Mouse (Mus musculus) lung, adult 2 months (tissue): ENCODE data around the gene Klhdc9. TPM values are rescaled to one million over a fixed set of nuclear protein-coding genes. Genes with fewer than 3 reads are reported as not detected.

Experiments used
- DNase-seq: peaks from one replicate; pipeline ENCODE4 v3.0.0; 2022
- H3K4me1 ChIP-seq: fragments of 200-500 bp; 2 replicates; pipeline ENCODE4 v1.6.1; 2011; ENCODE audit warnings: low read length; ENCODE audit not compliant: control insufficient read depth, insufficient read depth
- H3K4me3 ChIP-seq: fragments of 200-500 bp; replicated peaks from 2 replicates; pipeline ENCODE3; 2011; ENCODE audit warnings: low read depth, mild to moderate bottlenecking, control low read depth, low read length; ENCODE audit errors: extremely low read depth
- CTCF ChIP-seq: fragments of 200-500 bp; IDR thresholded peaks from 2 replicates; pipeline ENCODE4 v1.5.1; 2011; ENCODE audit warnings: mild to moderate bottlenecking, low read length, control low read depth; ENCODE audit not compliant: insufficient read depth
- POLR2A ChIP-seq: fragments of 200-500 bp; IDR thresholded peaks from 2 replicates; pipeline ENCODE4 v1.6.1; 2011; ENCODE audit warnings: low read depth, mild to moderate bottlenecking, control low read depth, low read length, borderline replicate concordance; ENCODE audit errors: extremely low read depth
- WGBS: fragments of 180-500 bp; shearing (Covaris S2); methylation state at CpG from one replicate; pipeline ENCODE4 v1.1.7; 2018; 5-methylcytosine and 5-hydroxymethylcytosine counted together
- polyA plus RNA-seq: library from polyadenylated mRNA; depleted of rRNA; stranded (reverse); fragments of >200 nt; gene quantifications from 2 replicates; pipeline ENCODE4 v1.2.3, GENCODE M21; 2012; rRNA removed

Gene Klhdc9
- polyA plus RNA-seq: 1.9 and 3.4 TPM in 2 replicates

DNA sequence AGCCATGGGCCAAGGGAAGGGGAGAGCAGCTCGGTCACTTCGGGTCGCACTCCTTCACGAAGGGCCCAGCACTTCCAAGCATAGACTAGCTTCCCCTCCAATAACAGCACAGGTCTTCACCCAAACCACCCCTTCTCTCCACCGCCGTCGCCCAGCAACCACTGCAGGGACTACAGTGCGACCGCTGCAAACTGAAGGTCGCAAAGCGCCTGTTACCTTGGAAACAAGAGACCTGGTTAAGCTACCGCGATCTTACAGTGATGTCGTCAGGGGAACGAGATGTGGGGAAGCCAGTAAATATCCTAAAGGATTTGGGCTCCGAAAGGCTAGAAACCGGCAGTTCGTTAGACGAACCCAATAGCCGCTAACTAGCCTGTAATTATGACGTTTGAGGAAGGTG is at the start of gene Klhdc9:
Gene Klhdc9, minus strand, starts transcription at position 143 of the 400 bp plus-strand sequence.
- DNase-seq: peak; percentile 59
- no peak for TF ChIP-seq POLR2A
- TF ChIP-seq CTCF: no peak
- H3K4me3 ChIP-seq: peak within 1 kb of the TSS; percentile 57
- WGBS: 13% methylated on average over 21 of the region's 21 CpGs
- H3K4me1 ChIP-seq: no peaks in the 10 kb centered on the region

DNA sequence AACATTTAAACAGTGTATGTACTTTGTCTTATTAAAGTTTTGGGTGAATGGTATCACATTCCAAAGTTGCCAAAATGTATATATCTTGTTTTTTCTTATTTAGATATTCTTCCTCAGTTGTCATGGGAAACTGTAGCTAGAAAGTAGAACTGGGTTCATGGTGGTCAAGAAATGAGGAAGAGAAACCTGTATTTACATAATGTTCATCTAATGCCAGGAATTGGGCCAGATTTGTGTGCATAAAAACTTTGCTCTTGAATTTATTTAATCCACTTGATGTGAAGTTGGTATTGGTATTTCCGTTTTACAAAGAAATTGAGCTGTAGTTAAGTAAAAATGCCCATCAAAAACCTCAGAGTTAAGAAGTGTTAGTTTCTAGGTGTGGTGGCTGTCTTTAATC is 49.6 kb upstream of the Klhdc9 start:
- H3K4me3 ChIP-seq: no peak overlapping the region
- DNase-seq: no peak
- 0 out of 2 replicates have a peak, but pooled peaks cover 2% of the 10 kb centered on the region for H3K4me1 ChIP-seq
- TF ChIP-seq POLR2A (no peak), CTCF (no peak)
- WGBS: 72% methylated on average over 1 of the region's 1 CpGs

DNA sequence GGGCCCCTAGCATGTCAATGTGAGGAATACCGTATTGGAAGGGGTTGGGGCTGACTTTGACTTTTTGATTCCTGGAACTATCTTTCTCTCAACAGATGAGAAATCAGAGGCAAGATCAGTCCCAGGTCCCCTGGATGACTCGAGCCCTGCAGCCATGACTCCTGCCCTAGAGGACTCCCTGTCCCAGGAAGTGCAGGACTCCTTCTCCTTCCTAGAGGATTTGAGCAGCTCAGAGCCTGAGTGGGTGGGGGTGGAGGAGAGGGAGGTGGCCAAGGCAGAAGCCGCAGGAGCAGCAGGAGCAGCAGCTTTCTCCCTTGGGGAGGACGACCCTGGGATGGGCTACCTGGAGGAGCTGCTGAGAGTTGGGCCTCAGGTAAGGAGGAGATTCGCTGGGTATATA is 46.7 kb upstream of the Klhdc9 start:
- Histone ChIP-seq H3K4me1 (no peaks in the 10 kb centered on the region), H3K4me3 (no peak overlapping the region)
- 74% methylated on average over 5 of the region's 5 CpGs for WGBS
- no peak for TF ChIP-seq CTCF
- no peak for DNase-seq

DNA sequence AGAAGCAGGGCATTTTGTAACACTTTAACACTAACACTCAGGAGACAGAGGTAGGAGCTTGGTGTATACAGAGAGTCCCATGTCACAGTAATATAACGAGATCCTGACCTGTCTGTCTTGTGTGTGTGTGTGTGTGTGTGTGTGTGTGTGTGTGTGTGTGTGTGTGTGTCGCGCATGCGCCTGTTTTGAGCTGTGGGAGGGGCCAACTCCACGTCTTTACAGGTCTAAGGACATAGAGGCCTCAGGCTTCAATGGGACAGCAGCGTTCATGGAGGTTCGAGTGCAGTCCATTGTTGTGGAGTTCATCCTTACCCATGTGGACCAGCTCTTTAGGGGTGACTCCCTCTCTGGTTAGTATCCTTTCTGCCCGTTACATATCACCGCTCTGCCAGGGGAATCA is 42.4 kb upstream of the Klhdc9 start:
- no peak for TF ChIP-seq POLR2A
- TF ChIP-seq CTCF: no peak
- Histone ChIP-seq H3K4me1 (no peaks in the 10 kb centered on the region), H3K4me3 (no peak overlapping the region)
- 78% methylated on average over 9 of the region's 9 CpGs for WGBS
- no peak for DNase-seq

DNA sequence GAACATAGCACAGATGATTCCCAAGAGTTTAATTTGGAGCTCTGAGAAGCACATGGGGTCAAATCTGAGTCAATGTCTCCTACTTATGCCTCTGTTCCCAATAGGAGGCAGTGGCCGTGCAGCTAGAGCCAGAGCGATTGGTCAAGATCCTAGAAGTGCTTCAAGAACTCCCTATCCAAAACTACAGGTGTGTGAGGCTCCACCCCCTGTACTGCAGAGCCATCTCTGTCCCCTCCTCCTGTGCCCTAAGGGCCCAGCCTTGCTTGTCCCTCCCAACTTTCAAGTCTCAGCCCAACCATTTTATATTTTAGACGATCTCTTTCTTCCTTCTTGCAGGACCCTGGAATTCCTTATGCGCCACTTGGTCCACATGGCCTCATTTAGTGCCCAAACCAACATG is 41.2 kb upstream of the Klhdc9 start:
- DNase-seq: no peak
- TF ChIP-seq CTCF (no peak), POLR2A (no peak)
- Histone ChIP-seq H3K4me3 (no peak overlapping the region), H3K4me1 (no peaks in the 10 kb centered on the region)
- 72% methylated on average over 4 of the region's 4 CpGs for WGBS

DNA sequence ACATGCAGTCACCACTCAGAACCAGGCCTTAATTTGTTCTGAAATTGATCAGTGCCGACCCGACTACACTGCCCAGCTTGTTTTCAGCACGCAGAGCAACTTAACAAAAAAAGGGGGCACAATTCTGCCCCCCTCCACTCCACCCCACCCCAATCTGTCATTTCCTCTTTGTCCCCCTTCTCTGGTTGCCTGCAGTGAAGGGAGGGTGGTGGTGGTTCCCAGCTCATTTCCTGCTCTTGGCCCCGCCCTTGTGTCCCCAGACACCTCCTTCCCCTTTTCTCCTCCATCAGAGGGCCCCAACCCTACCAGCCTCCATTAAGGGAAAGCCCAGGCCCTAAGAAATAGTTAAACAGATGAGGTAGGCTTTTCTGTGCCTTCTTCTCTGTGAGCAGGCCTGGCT is 29.5 kb upstream of the Klhdc9 start:
- Histone ChIP-seq H3K4me1 (no peaks in the 10 kb centered on the region), H3K4me3 (peak overlapping the region; percentile 43)
- DNase-seq: no peak
- 56% methylated on average over 4 of the region's 4 CpGs for WGBS
- no peak for TF ChIP-seq POLR2A
- no peak for TF ChIP-seq CTCF

DNA sequence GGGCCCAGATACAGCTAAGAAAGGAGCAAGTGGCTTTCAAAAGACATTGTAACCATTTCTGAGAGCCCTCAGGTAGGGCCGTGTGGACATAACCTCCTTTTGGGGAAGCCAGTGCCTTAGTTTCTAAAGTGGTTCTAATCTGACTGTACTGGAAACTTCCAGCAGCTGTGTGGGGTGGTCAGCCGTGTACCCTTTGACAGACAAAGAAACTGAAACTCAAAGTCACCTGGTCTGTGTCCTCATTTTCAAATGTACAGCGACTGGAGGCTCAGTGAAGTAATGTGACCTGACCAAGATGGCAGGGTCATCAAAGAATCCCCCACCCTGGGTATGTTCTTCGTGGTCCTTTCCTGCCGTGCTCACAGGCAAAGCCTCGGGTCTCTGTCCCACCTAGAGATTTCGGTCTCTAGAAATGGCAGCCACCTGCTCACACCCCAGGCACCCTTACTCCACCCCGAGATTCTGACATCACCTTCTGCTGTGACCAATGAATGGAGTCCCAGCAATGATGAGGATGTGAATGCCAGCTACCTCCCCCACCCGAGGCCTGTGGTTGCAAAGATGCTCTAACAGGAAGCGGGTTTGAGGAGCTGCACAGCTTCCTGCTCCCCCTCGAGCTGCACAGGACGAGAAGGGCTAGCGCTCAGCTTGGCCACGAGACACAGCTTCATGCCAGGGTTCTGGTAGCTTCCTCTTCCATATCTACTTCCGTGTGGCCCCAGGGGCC is 27.9 kb upstream of the Klhdc9 start, which contains the start of gene Arhgap30:
Gene Arhgap30, plus strand, starts transcription at position 579 of the 727 bp plus-strand sequence.
- no peak for DNase-seq
- TF ChIP-seq POLR2A (peak; percentile 56; the same call in 1 of the 2 replicates), CTCF (no peak)
- H3K4me1 ChIP-seq: no peaks in the 10 kb centered on the region
- 62% methylated on average over 15 of the region's 15 CpGs for WGBS
- H3K4me3 ChIP-seq: peak within 1 kb of the TSS; percentile 43

DNA sequence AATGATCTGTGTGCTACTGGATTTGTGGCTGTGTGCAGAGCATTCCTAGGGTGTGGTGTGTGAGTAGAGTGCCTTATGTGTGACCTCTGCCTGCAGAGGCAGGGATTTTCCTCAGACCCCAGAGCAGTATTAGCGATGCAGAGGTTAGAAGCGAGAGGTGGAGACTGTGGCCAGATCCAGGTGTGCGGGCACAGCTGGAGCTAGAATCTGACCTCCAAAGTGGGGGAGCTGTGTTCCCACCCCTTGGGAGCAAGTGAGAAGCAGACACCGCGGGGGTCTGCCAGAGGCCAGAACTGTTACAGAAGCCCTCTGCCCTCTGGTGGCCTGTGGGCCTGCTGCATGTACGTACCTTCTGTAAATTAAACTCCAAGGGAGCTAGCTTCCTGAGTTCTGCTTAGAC is 26.5 kb upstream of the Klhdc9 start:
- TF ChIP-seq CTCF (0 out of 2 replicates have a peak, but pooled peaks have one; percentile 10), POLR2A (no peak)
- DNase-seq: no peak
- no peaks in the 10 kb centered on the region for H3K4me1 ChIP-seq
- no peak overlapping the region for H3K4me3 ChIP-seq
- 52% methylated on average over 6 of the region's 6 CpGs for WGBS

DNA sequence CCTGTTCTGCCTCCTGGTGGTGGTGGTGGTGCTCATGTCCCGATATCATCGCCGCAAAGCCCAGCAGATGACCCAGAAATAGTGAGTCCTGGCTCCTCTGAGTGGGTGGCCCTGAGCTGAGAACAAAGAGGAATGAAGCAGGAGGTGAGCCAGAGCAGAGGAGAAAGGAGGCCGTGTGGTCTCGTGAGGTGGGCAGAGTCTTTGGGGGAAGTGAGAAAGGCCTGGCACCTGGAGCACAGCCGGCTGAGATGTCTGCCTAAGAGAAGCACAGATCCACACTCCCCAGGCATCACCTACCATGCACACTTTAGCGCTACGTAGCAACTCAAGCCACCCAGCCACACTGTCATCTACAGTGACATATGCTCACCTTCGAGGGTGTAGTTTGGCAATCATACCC is 24.6 kb upstream of the Klhdc9 start:
- 61% methylated on average over 9 of the region's 9 CpGs for WGBS
- no peak overlapping the region for H3K4me3 ChIP-seq
- no peak for DNase-seq
- peaks cover 1% of the 10 kb centered on the region; the same call in 1 of the 2 replicates for H3K4me1 ChIP-seq
- TF ChIP-seq CTCF (no peak), POLR2A (no peak)

DNA sequence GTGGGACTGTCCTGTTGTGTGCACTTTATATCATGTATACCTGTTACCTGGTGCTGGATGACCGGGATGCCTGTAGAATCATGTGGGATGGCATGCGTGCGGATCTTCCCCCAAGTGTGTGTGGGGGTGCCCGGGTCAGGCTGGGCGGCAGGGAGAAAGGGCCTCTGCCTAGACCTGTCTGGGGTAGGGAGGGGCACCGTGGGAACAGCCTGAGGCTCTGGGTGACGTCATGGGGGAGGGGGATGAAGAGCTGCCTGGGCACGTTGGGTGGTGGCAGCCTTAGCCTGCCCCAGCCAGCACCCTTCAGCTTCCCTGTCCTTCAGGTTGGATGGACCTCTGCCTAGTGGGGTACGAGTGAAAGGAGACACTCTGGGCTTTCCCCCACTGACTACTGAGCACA is 23.8 kb upstream of the Klhdc9 start:
- DNase-seq: no peak
- no peak for TF ChIP-seq POLR2A
- no peak for TF ChIP-seq CTCF
- WGBS: 64% methylated on average over 9 of the region's 9 CpGs
- H3K4me3 ChIP-seq: no peak overlapping the region
- H3K4me1 ChIP-seq: peaks cover 5% of the 10 kb centered on the region; the same call in 1 of the 2 replicates

DNA sequence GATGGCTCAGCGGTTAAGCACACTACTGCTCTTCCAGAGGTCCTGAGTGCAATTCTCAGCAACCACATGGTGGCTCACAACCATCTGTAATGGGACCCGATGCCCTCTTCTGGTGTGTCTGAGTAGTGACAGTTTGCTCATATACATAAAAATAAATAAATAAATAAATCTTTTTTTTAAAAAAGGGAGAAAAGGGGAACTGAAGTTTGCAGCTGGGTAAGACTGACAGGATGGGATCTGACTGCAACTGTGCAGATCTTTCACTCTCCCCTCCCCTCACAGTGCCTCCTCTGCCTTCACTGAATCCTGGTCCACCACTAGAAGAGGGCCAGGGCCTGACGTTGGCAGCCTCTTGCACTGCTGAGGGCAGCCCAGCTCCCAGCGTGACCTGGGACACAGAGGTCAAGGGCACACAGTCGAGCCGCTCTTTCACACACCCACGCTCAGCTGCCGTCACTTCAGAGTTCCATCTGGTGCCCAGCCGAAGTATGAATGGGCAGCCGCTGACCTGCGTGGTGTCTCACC is 21.6 kb upstream of the Klhdc9 start:
- Histone ChIP-seq H3K4me1 (peaks cover 5% of the 10 kb centered on the region; the same call in 1 of the 2 replicates), H3K4me3 (no peak overlapping the region)
- 74% methylated on average over 11 of the region's 11 CpGs for WGBS
- DNase-seq: no peak
- TF ChIP-seq CTCF (no peak), POLR2A (no peak)
